Mouse (Mus musculus): ENCODE results near the gene BC035044.

DNA sequence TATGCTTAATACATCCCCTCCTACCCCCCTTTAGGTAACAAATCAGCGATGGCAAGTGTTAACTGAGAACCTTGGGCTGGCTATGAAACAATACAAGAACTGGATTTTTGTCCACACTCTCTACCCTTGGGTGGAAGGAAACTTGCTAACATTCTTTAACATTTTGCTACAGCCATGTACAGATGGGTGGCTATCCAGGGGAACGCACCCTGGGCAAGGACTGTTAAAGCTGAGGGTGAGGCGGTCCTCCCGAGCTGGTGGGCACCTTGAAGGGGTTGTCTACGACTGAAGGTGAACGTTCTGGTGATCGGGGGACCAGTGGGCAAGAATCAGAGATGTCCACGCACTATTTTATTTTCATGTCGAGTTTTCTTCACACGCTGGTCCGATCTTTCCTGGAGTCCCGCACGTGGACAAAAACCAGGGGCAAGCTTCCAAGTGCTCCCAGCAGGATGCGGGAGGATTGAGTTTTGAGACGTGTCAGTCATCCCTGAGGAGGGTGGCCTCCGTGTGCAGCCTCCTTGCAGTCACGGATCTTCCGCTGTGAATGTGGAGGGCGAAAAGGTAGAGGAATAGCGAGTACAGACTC lies 48.5 kb downstream of the BC035044 start:
- TF ChIP-seq CTCF (IDR thresholded peaks at IDR 0.05; ENCODE audit: low read depth, low read length) (no peak), POLR2A (IDR thresholded peaks at IDR 0.05; ENCODE audit: insufficient read depth, low read length) (no peak), EP300 (IDR thresholded peaks at IDR 0.05; ENCODE audit: insufficient read depth, low read depth, low read length) (no peak)

Measured in ES-Bruce4 (cell line).